Mouse (Mus musculus) lung, postnatal 0 days (tissue): ENCODE measurements around the gene Acvr1c.

Source experiments
- CTCF ChIP-seq: IDR thresholded peaks from 2 replicates; pipeline ENCODE4 v1.5.1; 2016; ENCODE audit warnings: antibody characterized with exemption, mild to moderate bottlenecking
- EP300 ChIP-seq: IDR thresholded peaks from 2 replicates; pipeline ENCODE4 v1.6.1; 2016; ENCODE audit warnings: antibody characterized with exemption, mild to moderate bottlenecking, control low read depth

- TF ChIP-seq CTCF (no peak), EP300 (no peak)
Observed at GRCm38 (mm10) chr2:58358132-58358460, 401 bp upstream of the Acvr1c start.
